Mouse (Mus musculus): ENCODE measurements at regions not wholly inside any gene's neighbourhood (a gene's known extent, or its start where the extent isn't known, plus 50 kb on each side); places are given as distances from the start of the nearest gene placed in this dataset.

GRCm38 (mm10) chr13:45239153-45239552 is 150.4 kb upstream of the Mylip start:
- TF ChIP-seq CTCF (conservative IDR thresholded peaks at IDR 0.05 in 1 of 2, IDR thresholded peaks at IDR 0.05 in 1 of 2; ENCODE audit: low read depth in 2 of 2, low read length in 2 of 2) = no peak
- no peak for TF ChIP-seq POLR2AphosphoS2 (IDR thresholded peaks at IDR 0.05; ENCODE audit: low read depth, low read length)
- no peak for TF ChIP-seq ZNF384 (IDR thresholded peaks at IDR 0.05; ENCODE audit: low read depth, low read length)
- TF ChIP-seq POLR2A (IDR thresholded peaks at IDR 0.05; ENCODE audit: low read depth, low read length) = no peak
- TF ChIP-seq MYC (IDR thresholded peaks at IDR 0.05; ENCODE audit: low read depth, low read length) = no peak
- TF ChIP-seq GABPA (IDR thresholded peaks at IDR 0.05; ENCODE audit: insufficient replicate concordance, low read depth, low read length) = no peak
- no peak for TF ChIP-seq EP300 (IDR thresholded peaks at IDR 0.05; ENCODE audit: low read length)
- TF ChIP-seq MAZ (IDR thresholded peaks at IDR 0.05; ENCODE audit: low read depth, low read length) = no peak
- TF ChIP-seq PAX5 (IDR thresholded peaks at IDR 0.05; ENCODE audit: low read length) = no peak

Measured in CH12.LX (cell line).